Mouse (Mus musculus): ENCODE data around the gene Tmem114. TPM values are rescaled to one million over a fixed set of nuclear protein-coding genes. Genes with fewer than 3 reads are reported as not detected.
A peak's percentile ranks its signal among the peaks of the same experiment; 100 is the strongest.

Tmem114 gene
- not detected for total RNA-seq (2021)
- polyA plus RNA-seq (2012; rRNA removed): not detected in 2 replicates
- long read RNA-seq: 0 reads

- peak in 1 of 2 experiments; percentile 18 for DNase-seq
- 3% methylated on average over 16 of the region's 16 CpGs for WGBS
- H3K9ac ChIP-seq (ENCODE audit: low read depth, low read length): no peak within 1 kb of the TSS
Measured at GRCm38 (mm10) chr16:8424971-8425330, at the start of gene Tmem114. Gene Tmem114 (minus strand): TSS chr16:8425136.

GRCm38 (mm10) chr16:8470603-8471481 is 45.9 kb upstream of the Tmem114 start, which contains the start of gene Mettl22:
Gene Mettl22 (plus strand): TSS chr16:8470788.
- intact Hi-C loops (cut with DNase I): no loop called here
- TF ChIP-seq CTCF (IDR thresholded peaks at IDR 0.05) (peak; percentile 55), EP300 (IDR thresholded peaks at IDR 0.05; ENCODE audit: insufficient read depth, low read depth, low read length) (no peak), POLR2A (IDR thresholded peaks at IDR 0.05; ENCODE audit: insufficient read depth, low read depth, low read length) (peak; percentile 58; the same call in 1 of the 2 replicates)

More at GRCm38 (mm10) chr16:8424971-8425330, at the start of gene Tmem114:
- intact Hi-C loops (cut with DNase I): no loop called here
- H3K4me3 ChIP-seq: no peak within 1 kb of the TSS
- no peaks in the 10 kb centered on the region for H3K79me2 ChIP-seq (replicated peaks; ENCODE audit: control insufficient read depth, insufficient read depth, low read length)
- peaks cover 11% of the 10 kb centered on the region for H3K27me3 ChIP-seq (ENCODE audit: control insufficient read depth, insufficient read depth, low read length)
- H3K4me1 ChIP-seq (ENCODE audit: control insufficient read depth, insufficient read depth, low read length): no peaks in the 10 kb centered on the region
- H3K36me3 ChIP-seq (ENCODE audit: control insufficient read depth, insufficient read depth, low read length): no peaks in the 10 kb centered on the region
- TF ChIP-seq EP300 (IDR thresholded peaks at IDR 0.05; ENCODE audit: insufficient read depth, low read depth, low read length) (no peak), POLR2A (IDR thresholded peaks at IDR 0.05; ENCODE audit: insufficient read depth, low read depth, low read length) (no peak), CTCF (IDR thresholded peaks at IDR 0.05) (no peak)
- no peak within 1 kb of the TSS for H3K27ac ChIP-seq

GRCm38 (mm10) chr16:8470132-8470531 is 45.2 kb upstream of the Tmem114 start:
- peak overlapping the region; percentile 87 for H3K4me3 ChIP-seq
- 81% methylated on average over 2 of the region's 2 CpGs for WGBS
- intact Hi-C loops (cut with DNase I): no loop called here

More at GRCm38 (mm10) chr16:8470603-8471481, 45.9 kb upstream of the Tmem114 start, which contains the start of gene Mettl22:
- Histone ChIP-seq H3K27me3 (ENCODE audit: control insufficient read depth, insufficient read depth, low read length) (no peaks in the 10 kb centered on the region), H3K36me3 (ENCODE audit: control insufficient read depth, insufficient read depth, low read length) (no peaks in the 10 kb centered on the region), H3K4me3 (peak within 1 kb of the TSS; percentile 87), H3K9ac (ENCODE audit: low read depth, low read length) (peak within 1 kb of the TSS; percentile 73), H3K79me2 (replicated peaks; ENCODE audit: control insufficient read depth, insufficient read depth, low read length) (no peaks in the 10 kb centered on the region), H3K4me1 (ENCODE audit: control insufficient read depth, insufficient read depth, low read length) (no peaks in the 10 kb centered on the region), H3K27ac (peak within 1 kb of the TSS; percentile 81)
- WGBS: under 1% methylated on average over 48 of the region's 48 CpGs
- DNase-seq: peak; percentile 92 to 93

GRCm38 (mm10) chr16:8459098-8459497 is 34.2 kb upstream of the Tmem114 start:
- H3K9ac ChIP-seq (ENCODE audit: low read depth, low read length): no peak overlapping the region

More at GRCm38 (mm10) chr16:8470132-8470531, 45.2 kb upstream of the Tmem114 start:
- no peak overlapping the region for H3K9ac ChIP-seq (ENCODE audit: low read depth, low read length)
- H3K27ac ChIP-seq: peak overlapping the region; percentile 81
- no peak for DNase-seq
- H3K4me1 ChIP-seq (ENCODE audit: control insufficient read depth, insufficient read depth, low read length): no peaks in the 10 kb centered on the region
- no peaks in the 10 kb centered on the region for H3K79me2 ChIP-seq (replicated peaks; ENCODE audit: control insufficient read depth, insufficient read depth, low read length)
- no peaks in the 10 kb centered on the region for H3K36me3 ChIP-seq (ENCODE audit: control insufficient read depth, insufficient read depth, low read length)
- H3K27me3 ChIP-seq (ENCODE audit: control insufficient read depth, insufficient read depth, low read length): no peaks in the 10 kb centered on the region
- TF ChIP-seq CTCF (IDR thresholded peaks at IDR 0.05) (no peak), EP300 (IDR thresholded peaks at IDR 0.05; ENCODE audit: insufficient read depth, low read depth, low read length) (no peak), POLR2A (IDR thresholded peaks at IDR 0.05; ENCODE audit: insufficient read depth, low read depth, low read length) (no peak)

GRCm38 (mm10) chr16:8458391-8458790 is 33.5 kb upstream of the Tmem114 start:
- 84% methylated on average over 4 of the region's 4 CpGs for WGBS
- DNase-seq: no peak
- TF ChIP-seq CTCF (IDR thresholded peaks at IDR 0.05) (no peak), POLR2A (IDR thresholded peaks at IDR 0.05; ENCODE audit: insufficient read depth, low read depth, low read length) (no peak), EP300 (IDR thresholded peaks at IDR 0.05; ENCODE audit: insufficient read depth, low read depth, low read length) (no peak)
- Histone ChIP-seq H3K9ac (ENCODE audit: low read depth, low read length) (no peak overlapping the region), H3K36me3 (ENCODE audit: control insufficient read depth, insufficient read depth, low read length) (no peaks in the 10 kb centered on the region), H3K4me3 (no peak overlapping the region), H3K27me3 (ENCODE audit: control insufficient read depth, insufficient read depth, low read length) (no peaks in the 10 kb centered on the region), H3K79me2 (replicated peaks; ENCODE audit: control insufficient read depth, insufficient read depth, low read length) (no peaks in the 10 kb centered on the region), H3K27ac (no peak overlapping the region), H3K4me1 (ENCODE audit: control insufficient read depth, insufficient read depth, low read length) (no peaks in the 10 kb centered on the region)
- intact Hi-C loops (cut with DNase I): no loop called here

More at GRCm38 (mm10) chr16:8459098-8459497, 34.2 kb upstream of the Tmem114 start:
- H3K4me3 ChIP-seq: no peak overlapping the region
- no peaks in the 10 kb centered on the region for H3K79me2 ChIP-seq (replicated peaks; ENCODE audit: control insufficient read depth, insufficient read depth, low read length)
- intact Hi-C loops (cut with DNase I): no loop called here
- H3K27me3 ChIP-seq (ENCODE audit: control insufficient read depth, insufficient read depth, low read length): no peaks in the 10 kb centered on the region
- 31% methylated on average over 6 of the region's 6 CpGs for WGBS
- H3K27ac ChIP-seq: no peak overlapping the region
- peak; percentile 22 to 64 for DNase-seq
- no peaks in the 10 kb centered on the region for H3K4me1 ChIP-seq (ENCODE audit: control insufficient read depth, insufficient read depth, low read length)
- no peaks in the 10 kb centered on the region for H3K36me3 ChIP-seq (ENCODE audit: control insufficient read depth, insufficient read depth, low read length)
- TF ChIP-seq CTCF (IDR thresholded peaks at IDR 0.05): peak; percentile 84
- TF ChIP-seq EP300 (IDR thresholded peaks at IDR 0.05; ENCODE audit: insufficient read depth, low read depth, low read length): no peak

- TF ChIP-seq EP300 (IDR thresholded peaks at IDR 0.05; ENCODE audit: insufficient read depth, low read depth, low read length) (no peak), CTCF (IDR thresholded peaks at IDR 0.05) (no peak), POLR2A (IDR thresholded peaks at IDR 0.05; ENCODE audit: insufficient read depth, low read depth, low read length) (no peak)
- H3K27ac ChIP-seq: no peak overlapping the region
- no peak overlapping the region for H3K4me3 ChIP-seq
- intact Hi-C loops (cut with DNase I): no loop called here
- H3K27me3 ChIP-seq (ENCODE audit: control insufficient read depth, insufficient read depth, low read length): no peaks in the 10 kb centered on the region
- WGBS: 27% methylated on average over 2 of the region's 2 CpGs
- peak in 1 of 2 experiments; percentile 0 for DNase-seq
- no peaks in the 10 kb centered on the region for H3K36me3 ChIP-seq (ENCODE audit: control insufficient read depth, insufficient read depth, low read length)
- no peaks in the 10 kb centered on the region for H3K4me1 ChIP-seq (ENCODE audit: control insufficient read depth, insufficient read depth, low read length)
- H3K9ac ChIP-seq (ENCODE audit: low read depth, low read length): no peak overlapping the region
- no peaks in the 10 kb centered on the region for H3K79me2 ChIP-seq (replicated peaks; ENCODE audit: control insufficient read depth, insufficient read depth, low read length)
Measured at GRCm38 (mm10) chr16:8455221-8455620, 30.3 kb upstream of the Tmem114 start.
